ENCODE assay signal across 8 mouse cellular contexts in the genomic region with DNA sequence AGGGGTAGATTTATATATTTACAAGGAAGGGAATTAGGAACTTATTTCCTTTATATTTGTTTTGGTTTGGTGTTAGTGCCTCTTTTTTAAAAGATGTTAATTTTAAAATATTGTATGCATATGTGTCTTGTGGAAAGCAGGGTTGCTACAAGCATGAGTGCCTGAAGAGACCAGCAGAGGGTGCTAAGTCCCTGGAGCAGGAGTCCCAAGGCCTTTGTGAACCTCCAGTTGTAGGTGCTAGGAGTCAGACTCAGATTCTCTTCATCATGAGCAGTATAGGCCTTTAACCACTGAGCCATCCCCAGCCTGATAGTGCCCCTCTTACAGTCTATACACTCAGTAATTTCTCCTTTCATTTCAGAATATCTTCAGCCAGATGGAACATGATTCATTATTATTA.
DNase-seq lines count a peak whose midpoint lies in the region; ATAC-seq and TF ChIP-seq lines count a peak whose summit lies in the region.
"Had no signal": no experiment of that assay in that cellular context is flagged by ENCODE, and none has a peak within 500 bp of the region (broad histone marks: within the 10 kb centered on the region; RNA-seq: fewer than 3 reads in every experiment).

No protein-coding gene starts in this region.

- no peak for TF ChIP-seq POLR2A in kidney, adult 2 months (IDR thresholded peaks at IDR 0.05; ENCODE audit: low read depth, low read length)
- no peak for TF ChIP-seq POLR2A in small intestine, adult 2 months (IDR thresholded peaks at IDR 0.05; ENCODE audit: low read depth, low read length)

- no peaks in the 10 kb centered on the region for H3K4me1 ChIP-seq in kidney, adult 2 months (ENCODE audit: control insufficient read depth, insufficient read depth, low read length)
- H3K4me1 ChIP-seq in kidney, embryonic 16.5 days (ENCODE audit: insufficient read depth, low read length) = no peaks in the 10 kb centered on the region
- no peaks in the 10 kb centered on the region for H3K4me1 ChIP-seq in embryonic facial prominence, embryonic 10.5 days
- H3K4me1 ChIP-seq in small intestine, adult 2 months (ENCODE audit: control insufficient read depth, insufficient read depth, insufficient read length, low read length) = no peaks in the 10 kb centered on the region
- H3K4me1 ChIP-seq: embryonic facial prominence, embryonic 12.5 days had no signal

- no peaks in the 10 kb centered on the region for H3K9me3 ChIP-seq in kidney, embryonic 16.5 days (ENCODE audit: low read length)
- H3K9me3 ChIP-seq in embryonic facial prominence, embryonic 10.5 days = no peaks in the 10 kb centered on the region
- H3K9me3 ChIP-seq: embryonic facial prominence, embryonic 12.5 days had no signal

- H3K4me2 ChIP-seq in kidney, embryonic 16.5 days (replicated peaks; ENCODE audit: low read depth, low read length) = no peak overlapping the region
- H3K4me2 ChIP-seq: embryonic facial prominence, embryonic 12.5 days had no signal

- no peak overlapping the region for H3K9ac ChIP-seq in kidney, embryonic 16.5 days (replicated peaks; ENCODE audit: low read length)
- H3K9ac ChIP-seq: embryonic facial prominence, embryonic 12.5 days had no signal

- H3K4me3 ChIP-seq in kidney, adult 2 months (ENCODE audit: insufficient read depth, low read depth, low read length) = no peak overlapping the region
- H3K4me3 ChIP-seq in kidney, embryonic 16.5 days (ENCODE audit: low read length) = no peak overlapping the region
- no peak overlapping the region for H3K4me3 ChIP-seq in embryonic facial prominence, embryonic 10.5 days
- H3K4me3 ChIP-seq in small intestine, adult 2 months (ENCODE audit: low read depth, low read length) = no peak overlapping the region
- H3K4me3 ChIP-seq: embryonic facial prominence, embryonic 12.5 days had no signal

- H3K27me3 ChIP-seq in kidney, adult 2 months (replicated peaks; ENCODE audit: control insufficient read depth, insufficient read depth, low read length) = no peaks in the 10 kb centered on the region
- no peaks in the 10 kb centered on the region for H3K27me3 ChIP-seq in kidney, embryonic 16.5 days (ENCODE audit: insufficient read depth, low read length)
- no peaks in the 10 kb centered on the region for H3K27me3 ChIP-seq in embryonic facial prominence, embryonic 10.5 days (replicated peaks; ENCODE audit: low read depth, poor library complexity, severe bottlenecking)
- no peaks in the 10 kb centered on the region for H3K27me3 ChIP-seq in small intestine, adult 2 months (ENCODE audit: control insufficient read depth, insufficient read depth, low read length)
- H3K27me3 ChIP-seq: embryonic facial prominence, embryonic 12.5 days had no signal

- no peak for ATAC-seq in kidney, embryonic 16.5 days (ENCODE audit: low FRiP score, low TSS enrichment)

- H3K36me3 ChIP-seq in kidney, adult 2 months (ENCODE audit: control insufficient read depth, insufficient read depth, low read length) = no peaks in the 10 kb centered on the region
- H3K36me3 ChIP-seq in kidney, embryonic 16.5 days (ENCODE audit: insufficient read depth, low read length) = no peaks in the 10 kb centered on the region
- no peaks in the 10 kb centered on the region for H3K36me3 ChIP-seq in embryonic facial prominence, embryonic 10.5 days (replicated peaks)
- H3K36me3 ChIP-seq in small intestine, adult 2 months (ENCODE audit: control insufficient read depth, insufficient read depth, low read length) = no peaks in the 10 kb centered on the region
- H3K36me3 ChIP-seq: embryonic facial prominence, embryonic 12.5 days had no signal

- TF ChIP-seq CTCF in kidney, adult 2 months (conservative IDR thresholded peaks at IDR 0.05; ENCODE audit: insufficient read depth, insufficient read length, low read depth, low read length) = peak; percentile 56
- peak; percentile 12; the same call in 1 of the 2 replicates for TF ChIP-seq CTCF in small intestine, adult 2 months (IDR thresholded peaks at IDR 0.05; ENCODE audit: extremely low read depth, insufficient read length, insufficient replicate concordance, low read depth, low read length)

- peak; percentile 15 for DNase-seq in kidney, adult 2 months
- DNase-seq in urinary bladder, postnatal 36 days (ENCODE audit: low spot score in 2 of 2) = peak; percentile 10 to 11
- DNase-seq in urinary bladder, postnatal 10 days (ENCODE audit: low spot score) = no peak
- DNase-seq in embryonic facial prominence, embryonic 10.5 days (ENCODE audit: low spot score) = peak; percentile 14
- DNase-seq in MN1 (ENCODE audit: low spot score) = no peak

- no peak overlapping the region for H3K27ac ChIP-seq in kidney, adult 2 months (ENCODE audit: insufficient read depth, low read depth, low read length)
- H3K27ac ChIP-seq in kidney, embryonic 16.5 days (ENCODE audit: low read length) = no peak overlapping the region
- H3K27ac ChIP-seq in embryonic facial prominence, embryonic 10.5 days (replicated peaks) = no peak overlapping the region
- H3K27ac ChIP-seq in small intestine, adult 2 months (ENCODE audit: insufficient read depth, low read depth, low read length) = no peak overlapping the region
- H3K27ac ChIP-seq: embryonic facial prominence, embryonic 12.5 days had no signal

Comparison
In these comparisons a context has a peak if more than half of its experiments do, and no peak if none do; other contexts are left out.
1. DNase-seq: peak in kidney, adult 2 months (single experiment), urinary bladder, postnatal 36 days (2 of 2) and embryonic facial prominence, embryonic 10.5 days (single experiment); none in urinary bladder, postnatal 10 days (single experiment) and MN1 (single experiment).